Comparison of ENCODE assay signal across 25 mouse cellular contexts in the genomic region with DNA sequence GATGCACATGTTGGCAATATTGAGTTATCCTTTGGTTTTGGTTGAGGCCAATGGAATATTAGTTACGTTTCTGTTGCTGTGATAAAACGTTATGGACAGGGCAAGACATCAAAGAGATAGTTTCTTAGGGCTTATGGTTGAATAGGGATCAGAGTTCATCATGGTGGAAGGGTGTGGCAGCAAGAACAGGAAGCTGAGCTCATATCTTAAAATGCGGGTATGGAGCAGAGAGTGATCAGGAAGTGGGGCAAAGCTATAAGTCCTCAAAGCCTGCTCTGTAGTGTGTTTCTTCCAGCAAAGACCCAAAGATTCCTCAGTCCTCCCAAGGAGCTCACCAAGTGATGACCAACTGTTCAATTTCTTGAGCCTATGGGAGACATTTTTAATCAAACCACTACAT.
DNase-seq lines count a peak whose midpoint lies in the region; ATAC-seq and TF ChIP-seq lines count a peak whose summit lies in the region.
"Had no signal": no experiment of that assay in that cellular context is flagged by ENCODE, and none has a peak within 500 bp of the region (broad histone marks: within the 10 kb centered on the region; RNA-seq: fewer than 3 reads in every experiment).

No protein-coding gene starts in this region.

- no peaks in the 10 kb centered on the region for H3K79me2 ChIP-seq in MEL (ENCODE audit: control insufficient read depth, insufficient read depth, low read length, poor library complexity)

- H3K4me1 ChIP-seq in MEL (ENCODE audit: control insufficient read depth in 1 of 2, insufficient read depth in 2 of 2, low read length in 2 of 2) = peaks cover 2 to 8% of the 10 kb centered on the region in 2 experiments; a peak in 3 of 4 replicates
- no peaks in the 10 kb centered on the region for H3K4me1 ChIP-seq in intestine, embryonic 16.5 days (ENCODE audit: control insufficient read depth, insufficient read depth, low read length)
- no peaks in the 10 kb centered on the region for H3K4me1 ChIP-seq in liver, embryonic 11.5 days (replicated peaks; ENCODE audit: control insufficient read depth, insufficient read depth, low read length)
- H3K4me1 ChIP-seq: embryonic facial prominence, embryonic 13.5 days; embryonic facial prominence, embryonic 15.5 days; forebrain, embryonic 12.5 days had no signal

- H3K36me3 ChIP-seq in MEL (ENCODE audit: control insufficient read depth in 1 of 2, insufficient read depth in 2 of 2, low read length in 2 of 2) = peaks cover 0 to 5% of the 10 kb centered on the region in 2 experiments; a peak in 2 of 4 replicates
- H3K36me3 ChIP-seq in intestine, embryonic 16.5 days (ENCODE audit: control insufficient read depth, insufficient read depth, low read length) = no peaks in the 10 kb centered on the region
- H3K36me3 ChIP-seq in liver, embryonic 11.5 days (ENCODE audit: control insufficient read depth, insufficient read depth, low read length) = no peaks in the 10 kb centered on the region
- H3K36me3 ChIP-seq: embryonic facial prominence, embryonic 13.5 days; embryonic facial prominence, embryonic 15.5 days; forebrain, embryonic 10.5 days; forebrain, embryonic 12.5 days had no signal

- H3K9ac ChIP-seq in MEL (ENCODE audit: control insufficient read depth, low read depth, low read length, poor library complexity, severe bottlenecking) = no peak overlapping the region
- no peak overlapping the region for H3K9ac ChIP-seq in intestine, embryonic 16.5 days (ENCODE audit: low read depth, low read length)
- H3K9ac ChIP-seq in liver, embryonic 11.5 days (ENCODE audit: low read depth, low read length) = no peak overlapping the region
- H3K9ac ChIP-seq: embryonic facial prominence, embryonic 13.5 days; embryonic facial prominence, embryonic 15.5 days; forebrain, embryonic 12.5 days had no signal

- no peak for TF ChIP-seq POLR2A in MEL (IDR thresholded peaks at IDR 0.05; ENCODE audit: control insufficient read depth in 1 of 2, insufficient read depth in 1 of 2, low read depth in 1 of 2, low read length in 2 of 2, poor library complexity in 1 of 2)

- 73% methylated on average over 3 of the region's 3 CpGs for WGBS in intestine, embryonic 16.5 days
- WGBS in large intestine, adult 2 months = 30% methylated on average over 3 of the region's 3 CpGs
- 56% methylated on average over 3 of the region's 3 CpGs for WGBS in liver, embryonic 11.5 days

- ATAC-seq in intestine, embryonic 16.5 days = 0 out of 2 replicates have a peak, but pooled peaks have one; percentile 40
- ATAC-seq in granulocyte monocyte progenitor cell, adult 5-6 weeks (replicated peaks; ENCODE audit: poor library complexity, severe bottlenecking) = no peak
- no peak for ATAC-seq in liver, embryonic 11.5 days (replicated peaks; ENCODE audit: low FRiP score)
- ATAC-seq: forebrain, embryonic 14.5 days; forebrain, embryonic 16.5 days had no signal

- H3K27ac ChIP-seq in MEL (ENCODE audit: control insufficient read depth, low read depth, low read length) = no peak overlapping the region
- no peak overlapping the region for H3K27ac ChIP-seq in intestine, embryonic 16.5 days (ENCODE audit: low read length)
- H3K27ac ChIP-seq in liver, embryonic 11.5 days (ENCODE audit: low read depth, low read length) = no peak overlapping the region
- H3K27ac ChIP-seq: embryonic facial prominence, embryonic 13.5 days; embryonic facial prominence, embryonic 15.5 days; forebrain, embryonic 10.5 days; forebrain, embryonic 12.5 days had no signal

- no peak overlapping the region for H3K4me3 ChIP-seq in MEL (ENCODE audit: control insufficient read depth in 1 of 2, insufficient read depth in 1 of 2, low read depth in 2 of 2, low read length in 2 of 2)
- no peak overlapping the region for H3K4me3 ChIP-seq in intestine, embryonic 16.5 days (ENCODE audit: low read length)
- no peak overlapping the region for H3K4me3 ChIP-seq in liver, embryonic 11.5 days (ENCODE audit: low read depth, low read length)
- H3K4me3 ChIP-seq: embryonic facial prominence, embryonic 13.5 days; embryonic facial prominence, embryonic 15.5 days; erythroblast, embryonic 14.5 days; forebrain, embryonic 10.5 days; forebrain, embryonic 12.5 days had no signal

- no peak for TF ChIP-seq RAD21 in MEL (IDR thresholded peaks at IDR 0.05; ENCODE audit: low read depth, low read length)

- TF ChIP-seq CTCF in MEL (IDR thresholded peaks at IDR 0.05 in 2 of 3, conservative IDR thresholded peaks at IDR 0.05 in 1 of 3; ENCODE audit: control insufficient read depth in 1 of 3, insufficient read depth in 1 of 3, low read depth in 2 of 3, low read length in 3 of 3, poor library complexity in 1 of 3, severe bottlenecking in 1 of 3) = no peak

- no peaks in the 10 kb centered on the region for H3K27me3 ChIP-seq in MEL (ENCODE audit: control insufficient read depth in 1 of 2, insufficient read depth in 2 of 2, low read length in 2 of 2)
- no peaks in the 10 kb centered on the region for H3K27me3 ChIP-seq in intestine, embryonic 16.5 days (replicated peaks; ENCODE audit: control insufficient read depth, insufficient read depth, low read length)
- H3K27me3 ChIP-seq in liver, embryonic 11.5 days (replicated peaks; ENCODE audit: control insufficient read depth, insufficient read depth, low read length) = no peaks in the 10 kb centered on the region
- H3K27me3 ChIP-seq: embryonic facial prominence, embryonic 13.5 days; embryonic facial prominence, embryonic 15.5 days; forebrain, embryonic 12.5 days had no signal

- peak; percentile 59 for DNase-seq in MEL (ENCODE audit: low read depth, low spot score)
- peak; percentile 50 for DNase-seq in MEL-GATA-1-ER (ENCODE audit: extremely low read depth, low read depth)
- peak; percentile 40 for DNase-seq in large intestine, adult 2 months (ENCODE audit: low read depth, low spot score)
- no peak for DNase-seq in left cerebral cortex, adult 8-10 months (ENCODE audit: low spot score in 2 of 2)
- DNase-seq in liver, embryonic 11.5 days (ENCODE audit: low spot score) = no peak
- no peak for DNase-seq in layer of hippocampus, adult 9-10 months (ENCODE audit: low spot score)
- DNase-seq: adrenal gland, adult 2 months; adrenal gland, postnatal 10 days; adrenal gland, postnatal 25 days; cerebellum, adult 11 months; cerebellum, adult 18-20 months; cerebellum, adult 8-10 months; cerebellum, adult 9-11 months; cerebellum, postnatal 14 days; cerebellum, postnatal 36 days; embryo, embryonic 11 days had no signal

- no peak overlapping the region for H3K4me2 ChIP-seq in intestine, embryonic 16.5 days (ENCODE audit: low read depth, low read length)
- no peak overlapping the region for H3K4me2 ChIP-seq in liver, embryonic 11.5 days
- H3K4me2 ChIP-seq: embryonic facial prominence, embryonic 13.5 days; embryonic facial prominence, embryonic 15.5 days; forebrain, embryonic 12.5 days had no signal

- TF ChIP-seq EP300 in MEL (IDR thresholded peaks at IDR 0.05; ENCODE audit: low read depth in 1 of 2, low read length in 2 of 2) = peak; percentile 49 to 61

- no peaks in the 10 kb centered on the region for H3K9me3 ChIP-seq in MEL (replicated peaks; ENCODE audit: insufficient read depth, low read length)
- H3K9me3 ChIP-seq in intestine, embryonic 16.5 days (ENCODE audit: control insufficient read depth, low read length) = no peaks in the 10 kb centered on the region
- H3K9me3 ChIP-seq in liver, embryonic 11.5 days (ENCODE audit: control insufficient read depth, low read length) = no peaks in the 10 kb centered on the region
- H3K9me3 ChIP-seq: embryonic facial prominence, embryonic 13.5 days; embryonic facial prominence, embryonic 15.5 days; forebrain, embryonic 10.5 days; forebrain, embryonic 12.5 days had no signal

TF ChIP-seq in MEL, 35 proteins besides CTCF, POLR2A, EP300 and RAD21:
- no peak for TF ChIP-seq UBTF (IDR thresholded peaks at IDR 0.05; ENCODE audit: borderline replicate concordance, insufficient read depth, low read depth, low read length)
- TF ChIP-seq TAL1 (IDR thresholded peaks at IDR 0.05; ENCODE audit: low read length) = no peak
- TF ChIP-seq RCOR1 (IDR thresholded peaks at IDR 0.05; ENCODE audit: low read depth, low read length) = peak; percentile 40; the same call in 1 of the 2 replicates
- no peak for TF ChIP-seq ETS1 (IDR thresholded peaks at IDR 0.05; ENCODE audit: low read depth, low read length)
- no peak for TF ChIP-seq SIN3A (IDR thresholded peaks at IDR 0.05; ENCODE audit: low read length)
- no peak for TF ChIP-seq JUND (IDR thresholded peaks at IDR 0.05; ENCODE audit: low read depth, low read length)
- no peak for TF ChIP-seq GABPA (IDR thresholded peaks at IDR 0.05; ENCODE audit: low read depth, low read length)
- TF ChIP-seq GATA1 (IDR thresholded peaks at IDR 0.05; ENCODE audit: low read depth, low read length) = peak; percentile 46; the same call in 1 of the 2 replicates
- no peak for TF ChIP-seq MYB (IDR thresholded peaks at IDR 0.05; ENCODE audit: low read depth, low read length)
- no peak for TF ChIP-seq MEF2A (IDR thresholded peaks at IDR 0.05; ENCODE audit: extremely low read depth, insufficient replicate concordance, low read depth, low read length, poor library complexity, severe bottlenecking)
- no peak for TF ChIP-seq MAX (IDR thresholded peaks at IDR 0.05; ENCODE audit: low read length)
- peak; percentile 70 for TF ChIP-seq ELF1 (IDR thresholded peaks at IDR 0.05; ENCODE audit: low read depth, low read length)
- no peak for TF ChIP-seq MXI1 (IDR thresholded peaks at IDR 0.05; ENCODE audit: low read depth, low read length)
- TF ChIP-seq ZC3H11A (IDR thresholded peaks at IDR 0.05; ENCODE audit: low read depth, low read length) = no peak
- TF ChIP-seq TCF12 (IDR thresholded peaks at IDR 0.05; ENCODE audit: low read depth, low read length) = no peak
- TF ChIP-seq POLR2AphosphoS2 (IDR thresholded peaks at IDR 0.05; ENCODE audit: low read length) = no peak
- TF ChIP-seq KAT2A (conservative IDR thresholded peaks at IDR 0.05; ENCODE audit: low read depth, low read length) = no peak
- no peak for TF ChIP-seq E2F4 (IDR thresholded peaks at IDR 0.05; ENCODE audit: borderline replicate concordance, low read depth, low read length)
- no peak for TF ChIP-seq CHD1 (IDR thresholded peaks at IDR 0.05; ENCODE audit: low read depth, low read length)
- TF ChIP-seq MYC (IDR thresholded peaks at IDR 0.05; ENCODE audit: low read depth, low read length) = no peak

Comparison
In these comparisons a context has a peak if more than half of its experiments do, and no peak if none do; other contexts are left out.
1. DNase-seq: peak in MEL (single experiment), MEL-GATA-1-ER (single experiment) and large intestine, adult 2 months (single experiment); none in left cerebral cortex, adult 8-10 months (0 of 2), liver, embryonic 11.5 days (single experiment) and layer of hippocampus, adult 9-10 months (single experiment).